Mouse (Mus musculus) small intestine, adult 2 months (tissue): ENCODE results near the gene Habp4.

Source experiments
- CTCF ChIP-seq: fragments of 200-500 bp; IDR thresholded peaks from 2 replicates; pipeline ENCODE4 v1.5.1; 2012; ENCODE audit warnings: low read depth, mild to moderate bottlenecking, control low read depth, inconsistent platforms, low read length, moderate library complexity, mixed read lengths; ENCODE audit not compliant: insufficient replicate concordance, insufficient read length; ENCODE audit errors: extremely low read depth
- POLR2A ChIP-seq: fragments of 200-500 bp; IDR thresholded peaks from 2 replicates; pipeline ENCODE4 v1.6.1; 2012; ENCODE audit warnings: low read depth, mild to moderate bottlenecking, control low read depth, inconsistent platforms, low read length, moderate library complexity

- TF ChIP-seq CTCF = no peak
- no peak for TF ChIP-seq POLR2A
Observed at GRCm38 (mm10) chr13:64152241-64152669, 9.4 kb upstream of the Habp4 start.
